Mouse (Mus musculus): ENCODE measurements around the gene Zbtb7a. TPM values are rescaled to one million over a fixed set of nuclear protein-coding genes. Genes with fewer than 3 reads are reported as not detected.

Zbtb7a gene
- polyA plus RNA-seq (2015; fragmentation: Nextera tagmentation; extraction: Ambion mirVana), result 54.1 and 67.6 TPM in 2 replicates

DNA sequence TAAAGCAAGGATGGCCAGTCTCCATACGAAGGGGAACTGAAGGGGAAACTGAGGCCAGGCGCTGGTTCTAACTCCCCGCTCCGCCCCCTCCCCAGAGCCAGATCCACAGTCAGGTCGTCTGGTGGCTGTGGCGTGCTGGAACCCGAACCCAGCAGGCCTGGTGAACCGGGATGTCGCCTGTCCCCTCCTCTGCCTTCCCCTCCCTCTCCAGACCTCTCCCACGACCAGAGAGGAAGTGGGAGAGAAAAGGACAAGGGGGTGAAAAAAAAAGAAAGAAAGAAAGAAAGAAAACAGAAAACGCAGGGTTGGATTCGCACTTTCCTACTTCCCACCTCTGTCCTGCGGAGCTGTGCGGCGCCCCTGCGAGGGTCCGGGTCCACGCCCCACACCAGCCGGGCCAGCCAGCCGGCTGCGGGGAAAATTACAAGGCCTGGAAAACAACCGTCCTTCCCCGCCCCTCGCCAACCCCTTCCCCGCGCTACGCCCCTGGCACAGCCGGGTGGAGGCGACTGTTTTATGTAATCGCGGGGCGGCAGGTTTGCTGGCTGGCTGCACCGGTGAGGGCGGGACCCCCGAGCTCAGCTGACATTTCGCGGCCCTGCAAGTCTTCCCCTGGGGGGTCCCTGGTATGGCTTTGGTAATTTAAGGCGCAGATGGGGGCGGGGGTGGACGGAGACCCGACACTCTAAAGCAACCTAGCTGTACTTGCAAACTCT is at the start of gene Zbtb7a:
Gene Zbtb7a (plus strand): TSS at position 255 of the 716 bp plus-strand sequence.
- Histone ChIP-seq H3K9me3 (ENCODE audit: control insufficient read depth) (no peaks in the 10 kb centered on the region), H3K4me3 (ENCODE audit: low read depth, low read length) (peak within 1 kb of the TSS; percentile 87), H3K36me3 (ENCODE audit: control insufficient read depth, insufficient read depth) (no peaks in the 10 kb centered on the region), H3K4me1 (replicated peaks; ENCODE audit: control insufficient read depth, insufficient read depth, low read length) (peaks cover 3% of the 10 kb centered on the region; the same call in 1 of the 2 replicates), H3K4me2 (replicated peaks; ENCODE audit: low read depth) (peak within 1 kb of the TSS; percentile 99), H3K9ac (ENCODE audit: low read depth, low read length) (peak within 1 kb of the TSS; percentile 97), H3K27ac (ENCODE audit: low read depth, low read length) (peak within 1 kb of the TSS; percentile 99), H3K27me3 (replicated peaks; ENCODE audit: control insufficient read depth, insufficient read depth, low read length) (no peaks in the 10 kb centered on the region)
- TF ChIP-seq CTCF (IDR thresholded peaks at IDR 0.05; ENCODE audit: low read depth), result no peak
- WGBS, result 4% methylated on average over 40 of the region's 41 CpGs
- ATAC-seq, result no peak

DNA sequence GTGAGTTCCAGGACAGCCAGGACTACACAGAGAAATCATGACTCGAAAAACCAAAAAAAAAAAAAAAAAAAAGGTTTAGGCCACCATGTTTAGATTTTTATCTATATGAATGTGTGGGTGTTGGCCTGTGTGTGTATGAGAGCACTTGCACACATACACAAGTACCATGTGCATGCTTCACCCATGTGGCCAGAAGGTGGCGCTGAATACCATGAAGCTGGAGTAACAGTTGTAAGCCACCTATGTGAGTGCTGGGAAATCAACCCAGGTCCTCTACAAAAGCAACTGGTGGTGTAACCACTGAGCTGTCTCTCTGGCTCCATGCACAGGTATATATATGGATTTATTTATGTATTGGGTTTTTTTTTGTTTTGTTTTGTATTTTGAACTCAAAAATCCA is 48.0 kb upstream of the Zbtb7a start:
- H3K4me3 ChIP-seq (ENCODE audit: low read depth, low read length), result no peak overlapping the region
- no peak overlapping the region for H3K27ac ChIP-seq (ENCODE audit: low read depth, low read length)
- H3K4me1 ChIP-seq (replicated peaks; ENCODE audit: control insufficient read depth, insufficient read depth, low read length), result no peaks in the 10 kb centered on the region
- no peaks in the 10 kb centered on the region for H3K27me3 ChIP-seq (replicated peaks; ENCODE audit: control insufficient read depth, insufficient read depth, low read length)
- ATAC-seq, result no peak
- TF ChIP-seq CTCF (IDR thresholded peaks at IDR 0.05; ENCODE audit: low read depth), result peak; percentile 72
- 50% methylated on average over 2 of the region's 2 CpGs for WGBS
- H3K36me3 ChIP-seq (ENCODE audit: control insufficient read depth, insufficient read depth), result peaks cover 24% of the 10 kb centered on the region
- H3K9ac ChIP-seq (ENCODE audit: low read depth, low read length), result no peak overlapping the region
- no peak overlapping the region for H3K4me2 ChIP-seq (replicated peaks; ENCODE audit: low read depth)
- H3K9me3 ChIP-seq (ENCODE audit: control insufficient read depth), result no peaks in the 10 kb centered on the region

DNA sequence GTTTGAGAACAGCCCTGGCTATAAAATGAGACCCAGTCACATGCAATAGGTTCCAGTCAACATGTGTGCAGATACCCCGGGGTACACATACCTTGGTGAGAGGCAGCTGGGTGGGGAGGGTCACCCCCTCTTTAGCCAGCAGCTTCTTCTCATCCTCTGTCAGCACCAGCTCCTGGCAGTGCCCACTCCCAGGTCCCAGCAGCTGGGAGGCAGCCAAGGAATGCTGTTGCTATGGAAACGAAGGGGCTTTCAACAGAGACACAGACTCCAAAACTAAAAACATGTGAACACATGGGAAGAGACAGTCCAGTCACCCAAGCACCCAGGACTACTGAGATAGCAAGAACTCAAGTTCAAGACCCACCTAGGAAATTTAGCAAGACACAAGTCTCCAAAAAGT is 45.8 kb upstream of the Zbtb7a start:
- Histone ChIP-seq H3K36me3 (ENCODE audit: control insufficient read depth, insufficient read depth) (peaks cover 24% of the 10 kb centered on the region), H3K9ac (ENCODE audit: low read depth, low read length) (0 out of 2 replicates have a peak overlapping the region, but pooled peaks have one; percentile 27), H3K4me3 (ENCODE audit: low read depth, low read length) (no peak overlapping the region)

DNA sequence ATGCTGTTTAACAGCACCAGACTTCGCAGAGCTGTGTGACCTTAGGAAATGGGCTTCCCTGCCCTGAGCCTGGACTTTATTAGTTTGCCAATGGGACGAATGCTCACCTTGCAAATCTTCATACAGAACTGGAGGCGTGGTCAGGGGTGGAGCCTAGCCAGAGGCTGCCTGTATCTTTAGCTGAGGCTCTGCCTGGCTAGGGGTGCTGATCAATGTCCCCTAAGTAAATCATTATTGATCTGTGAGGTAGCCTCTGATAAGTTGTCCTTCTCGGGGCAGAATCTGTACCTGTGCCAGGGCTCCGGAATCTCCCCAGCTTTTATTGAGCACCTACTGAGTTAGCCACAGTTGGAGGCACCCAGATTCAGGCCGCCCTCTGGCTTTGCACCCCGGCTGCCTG is 44.4 kb upstream of the Zbtb7a start:
- peak overlapping the region; percentile 46 for H3K9ac ChIP-seq (ENCODE audit: low read depth, low read length)
- H3K4me1 ChIP-seq (replicated peaks; ENCODE audit: control insufficient read depth, insufficient read depth, low read length), result peaks cover 3% of the 10 kb centered on the region; the same call in 1 of the 2 replicates
- peak overlapping the region; percentile 42; the same call in 1 of the 2 replicates for H3K4me3 ChIP-seq (ENCODE audit: low read depth, low read length)
- H3K4me2 ChIP-seq (replicated peaks; ENCODE audit: low read depth), result peak overlapping the region; percentile 56
- WGBS, result 39% methylated on average over 7 of the region's 7 CpGs
- H3K36me3 ChIP-seq (ENCODE audit: control insufficient read depth, insufficient read depth), result peaks cover 24% of the 10 kb centered on the region
- no peaks in the 10 kb centered on the region for H3K9me3 ChIP-seq (ENCODE audit: control insufficient read depth)
- no peaks in the 10 kb centered on the region for H3K27me3 ChIP-seq (replicated peaks; ENCODE audit: control insufficient read depth, insufficient read depth, low read length)
- ATAC-seq, result peak; percentile 12
- no peak; the same call in 1 of the 2 replicates for TF ChIP-seq CTCF (IDR thresholded peaks at IDR 0.05; ENCODE audit: low read depth)
- H3K27ac ChIP-seq (ENCODE audit: low read depth, low read length), result peak overlapping the region; percentile 83

More for the DNA sequence above, 45.8 kb upstream of the Zbtb7a start:
- no peak overlapping the region for H3K27ac ChIP-seq (ENCODE audit: low read depth, low read length)
- no peaks in the 10 kb centered on the region for H3K9me3 ChIP-seq (ENCODE audit: control insufficient read depth)
- WGBS, result 44% methylated on average over 2 of the region's 2 CpGs
- no peak for ATAC-seq
- H3K27me3 ChIP-seq (replicated peaks; ENCODE audit: control insufficient read depth, insufficient read depth, low read length), result no peaks in the 10 kb centered on the region
- H3K4me1 ChIP-seq (replicated peaks; ENCODE audit: control insufficient read depth, insufficient read depth, low read length), result no peaks in the 10 kb centered on the region
- TF ChIP-seq CTCF (IDR thresholded peaks at IDR 0.05; ENCODE audit: low read depth), result no peak
- peak overlapping the region; percentile 56 for H3K4me2 ChIP-seq (replicated peaks; ENCODE audit: low read depth)

DNA sequence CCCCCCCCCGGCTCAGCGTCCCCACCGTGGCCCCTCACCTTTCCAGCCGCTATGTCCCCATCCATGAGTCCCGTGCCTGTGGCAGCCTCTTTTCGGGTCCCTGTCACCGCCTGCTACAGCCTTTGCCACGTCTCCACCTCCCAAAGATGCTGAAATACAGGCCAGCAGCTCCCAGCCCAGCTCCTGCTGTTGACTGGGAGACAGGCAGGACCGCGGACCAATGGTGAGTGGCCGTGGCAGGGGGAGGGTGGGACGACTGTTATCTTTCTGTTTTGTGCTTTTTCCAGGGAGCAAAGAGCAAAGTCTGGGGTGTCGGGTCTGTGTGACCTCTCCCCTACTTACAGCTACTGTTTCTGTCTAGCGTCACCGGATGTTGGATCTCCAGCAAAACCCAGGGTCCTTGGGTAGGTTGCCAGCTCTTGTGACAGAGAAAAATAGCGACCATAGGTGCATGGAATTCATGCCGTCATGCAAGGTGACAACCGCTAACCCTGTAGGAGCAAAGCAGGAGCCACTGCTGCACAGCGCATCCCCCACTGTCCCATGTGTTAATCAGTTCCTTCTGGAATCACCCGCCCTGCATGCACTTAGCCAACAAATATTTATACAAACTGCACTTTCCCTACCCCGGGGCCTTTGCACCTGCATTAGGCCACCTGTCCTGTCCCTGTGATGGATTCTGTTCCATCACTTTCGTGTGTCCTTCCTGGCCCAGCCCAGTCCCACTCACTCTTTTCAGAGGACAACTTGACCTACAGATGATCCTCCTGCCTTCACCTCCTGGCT is 42.4 kb upstream of the Zbtb7a start:
- Histone ChIP-seq H3K27ac (ENCODE audit: low read depth, low read length) (peak overlapping the region; percentile 89), H3K9ac (ENCODE audit: low read depth, low read length) (peak overlapping the region; percentile 50; the same call in 1 of the 2 replicates), H3K4me3 (ENCODE audit: low read depth, low read length) (peak overlapping the region; percentile 42), H3K36me3 (ENCODE audit: control insufficient read depth, insufficient read depth) (peaks cover 18% of the 10 kb centered on the region), H3K9me3 (ENCODE audit: control insufficient read depth) (no peaks in the 10 kb centered on the region), H3K27me3 (replicated peaks; ENCODE audit: control insufficient read depth, insufficient read depth, low read length) (no peaks in the 10 kb centered on the region), H3K4me2 (replicated peaks; ENCODE audit: low read depth) (peak overlapping the region; percentile 56), H3K4me1 (replicated peaks; ENCODE audit: control insufficient read depth, insufficient read depth, low read length) (peaks cover 3% of the 10 kb centered on the region; the same call in 1 of the 2 replicates)
- TF ChIP-seq CTCF (IDR thresholded peaks at IDR 0.05; ENCODE audit: low read depth), result no peak
- WGBS, result 23% methylated on average over 21 of the region's 22 CpGs
- peak; percentile 76 for ATAC-seq
